Mouse (Mus musculus): ENCODE measurements around the gene Lhb. TPM values are rescaled to one million over a fixed set of nuclear protein-coding genes. Genes with fewer than 3 reads are reported as not detected.

Gene Lhb
- polyA plus RNA-seq (2014; fragmentation: Illumina TruSeq; extraction: RNeasy Lipid Tissue Mini Kit (QIAGEN cat#74804); ENCODE audit: low read depth, low replicate concordance): not detected

DNA sequence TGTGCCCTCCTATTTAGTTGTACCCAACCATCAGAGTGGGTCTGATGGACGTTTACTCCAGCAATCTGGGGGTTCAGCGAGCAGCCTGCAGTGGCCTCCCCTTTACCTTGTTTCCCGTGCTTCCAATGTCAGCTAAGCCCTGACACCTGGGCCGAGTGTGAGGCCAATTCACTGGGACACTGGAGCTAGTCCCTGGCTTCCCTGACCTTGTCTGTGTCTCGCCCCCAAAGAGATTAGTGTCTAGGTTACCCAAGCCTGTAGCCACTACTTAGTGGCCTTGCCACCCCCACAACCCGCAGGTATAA is at the start of gene Lhb:
Gene Lhb, plus strand, starts transcription at position 206 of the 305 bp plus-strand sequence.

GRCm38 (mm10) chr7:45395578-45396336 is 24.9 kb upstream of the Lhb start, which contains the start of gene Snrnp70:
Snrnp70 (minus strand) TSS chr7:45395742.

DNA sequence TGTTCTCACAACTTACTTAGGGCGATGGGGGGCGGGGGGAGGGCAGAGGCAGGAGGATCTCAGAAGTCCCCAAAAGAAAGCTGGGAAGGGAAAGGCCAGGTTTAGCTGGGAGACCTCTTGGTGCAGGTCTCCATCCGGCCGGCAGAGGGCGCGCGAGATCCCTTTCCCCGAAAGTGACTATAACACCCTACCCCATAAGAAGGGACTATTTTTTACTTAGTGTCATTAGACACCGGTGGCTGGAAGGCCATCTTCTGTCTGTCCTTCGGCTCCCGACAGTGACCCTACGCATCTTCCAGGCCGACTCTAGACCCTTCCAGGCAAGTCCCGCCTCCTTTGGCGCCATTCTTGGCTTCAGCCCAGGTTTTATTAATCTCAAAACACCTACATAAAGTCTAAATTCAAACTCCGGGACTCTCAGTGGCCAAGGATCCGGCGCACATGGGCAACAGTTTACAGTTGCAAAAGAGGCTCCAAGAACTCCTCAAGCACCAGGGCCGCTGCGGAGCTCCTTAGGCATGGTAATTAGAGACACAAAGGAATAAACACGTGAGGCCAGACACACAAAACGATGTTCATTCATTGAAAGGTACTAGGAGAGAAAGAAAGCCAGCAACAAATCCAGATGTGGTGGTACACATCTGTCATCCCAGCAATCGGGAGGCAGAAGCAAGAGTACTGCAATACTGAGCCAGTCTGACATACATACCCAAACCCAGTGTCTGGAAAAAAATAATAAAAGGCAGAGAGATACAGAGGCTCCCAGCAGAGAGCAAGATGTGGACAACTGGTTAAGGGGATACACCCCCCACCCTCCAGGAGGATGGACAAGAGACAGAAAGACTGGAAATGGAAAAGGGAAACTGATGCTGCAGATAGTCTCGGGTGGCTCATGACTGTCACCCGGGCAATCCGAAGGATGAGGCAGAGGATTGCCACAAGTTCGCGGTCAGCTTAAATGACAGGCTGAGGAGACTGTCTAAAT is 15.2 kb upstream of the Lhb start, which contains the start of gene Kcna7:
Gene Kcna7, plus strand, starts transcription at position 563 of the 985 bp plus-strand sequence.

DNA sequence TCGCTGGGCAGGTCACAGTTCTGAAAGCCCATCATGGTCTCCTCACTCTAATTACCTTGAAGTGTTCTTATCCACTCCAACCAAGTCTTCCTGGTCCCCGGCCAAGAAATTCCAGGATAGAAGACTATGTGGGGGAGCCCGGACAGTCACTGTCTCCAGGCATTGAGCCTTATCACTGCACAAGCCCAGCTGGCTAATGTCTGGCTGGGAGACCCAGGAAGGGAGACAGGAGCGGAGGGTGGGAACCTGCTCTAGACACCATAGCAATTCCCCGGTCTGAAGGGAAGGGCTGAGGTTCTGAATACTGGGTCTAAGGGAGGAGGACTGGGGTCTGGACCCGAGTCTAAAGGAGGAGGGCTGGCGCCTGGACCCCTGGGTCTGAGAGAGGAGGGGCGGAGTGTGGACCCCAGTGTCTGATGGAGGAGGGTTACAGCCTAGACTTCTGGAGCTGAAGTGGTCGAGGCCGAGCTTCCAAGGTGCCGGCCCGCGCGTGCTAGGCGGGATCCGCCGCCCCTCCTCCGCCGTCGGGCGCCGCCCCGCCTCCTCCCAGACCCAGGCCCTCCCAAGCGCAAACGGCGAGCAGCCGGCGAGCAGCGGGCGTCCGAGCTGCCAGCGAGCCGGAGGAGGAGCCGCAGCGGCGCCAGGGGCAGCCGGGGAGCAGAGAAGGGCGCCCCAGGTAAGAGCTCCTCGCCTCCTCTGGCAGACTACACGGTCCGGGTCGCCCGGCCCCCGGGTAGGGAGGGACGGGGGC is 7.3 kb upstream of the Lhb start, which contains the start of gene Ntf5:
Gene Ntf5, plus strand, starts transcription at position 583 of the 751 bp plus-strand sequence.

DNA sequence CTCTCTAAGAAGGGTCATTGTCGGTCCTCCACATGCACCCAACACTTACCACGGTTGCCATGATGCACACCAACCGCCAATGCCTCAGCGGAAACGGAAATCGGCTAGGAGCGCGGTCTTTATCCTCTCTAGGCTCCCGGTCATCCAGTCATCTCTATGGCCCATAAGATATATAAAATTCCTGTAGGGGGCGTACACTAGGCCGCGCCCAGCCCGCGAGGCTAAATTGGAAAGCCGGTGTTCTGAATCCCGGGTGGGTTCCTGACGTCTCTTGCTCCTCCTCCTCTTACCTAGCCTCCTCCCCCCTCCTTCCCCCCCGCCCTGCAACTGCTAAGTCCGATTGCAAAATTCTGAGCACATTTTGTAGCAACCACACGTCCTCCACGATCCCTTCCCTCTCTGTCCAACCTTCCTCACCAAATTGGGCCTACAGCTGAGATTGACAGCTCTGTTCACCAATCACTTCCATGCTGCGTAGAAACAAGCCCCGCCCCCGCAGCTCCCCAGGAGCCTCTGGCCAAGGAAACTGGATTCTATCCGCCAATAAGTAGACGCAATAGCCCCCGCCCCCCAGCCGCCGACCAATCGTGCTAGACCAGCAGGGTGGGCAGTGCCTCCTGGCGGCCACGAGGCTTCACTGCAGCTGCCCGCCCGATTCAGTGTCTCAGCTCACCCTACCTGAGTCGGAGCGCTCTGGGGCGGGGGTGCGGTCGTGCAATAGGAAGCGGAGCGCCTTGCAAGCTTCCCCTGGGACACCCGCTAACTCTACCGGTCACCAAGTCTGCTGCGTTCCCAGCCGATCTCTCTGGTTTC is 13.8 kb downstream of the Lhb start, which contains the start of gene Gys1:
Gene Gys1, plus strand, starts transcription at position 642 of the 813 bp plus-strand sequence.

DNA sequence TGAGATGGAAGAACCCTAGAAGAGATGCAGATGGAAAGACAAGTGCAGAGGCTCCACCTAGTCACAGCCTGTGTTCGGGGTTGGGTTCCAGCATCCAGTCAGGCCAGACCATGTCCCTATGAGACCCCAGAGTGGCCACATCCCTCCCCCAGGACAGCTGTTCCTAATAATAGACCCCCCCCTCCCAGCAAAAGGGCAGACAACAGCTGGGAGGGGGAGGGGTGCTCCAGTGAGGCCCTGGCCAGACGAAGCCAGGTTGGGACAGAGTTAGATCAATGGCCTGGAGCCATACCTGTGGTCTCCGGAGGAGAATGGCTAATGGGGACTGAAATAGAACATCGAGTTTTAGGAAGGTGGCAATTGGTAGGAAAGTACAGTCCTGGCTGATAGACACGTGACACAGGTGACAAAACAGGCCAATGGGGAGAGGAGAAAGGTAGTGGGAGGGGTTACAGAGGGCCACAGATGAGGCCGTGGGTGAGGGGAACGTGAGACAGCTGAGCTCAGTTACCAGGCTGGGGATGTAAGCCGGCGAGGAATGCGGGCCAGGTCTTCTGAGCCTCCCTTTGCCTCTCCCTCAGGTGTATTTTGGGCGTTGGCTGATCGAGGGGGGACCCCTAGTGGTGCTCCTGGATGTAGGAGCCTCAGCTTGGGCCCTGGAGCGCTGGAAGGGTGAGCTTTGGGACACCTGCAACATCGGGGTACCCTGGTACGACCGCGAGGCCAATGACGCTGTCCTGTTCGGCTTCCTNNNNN is 17.1 kb downstream of the Lhb start, which contains the start of gene Ruvbl2:
Gene Ruvbl2, minus strand, starts transcription at position 576 of the 756 bp plus-strand sequence.

GRCm38 (mm10) chr7:45459564-45460140 is 39.0 kb downstream of the Lhb start, which contains the start of gene Ftl1:
Ftl1 (minus strand) TSS chr7:45459884.

DNA sequence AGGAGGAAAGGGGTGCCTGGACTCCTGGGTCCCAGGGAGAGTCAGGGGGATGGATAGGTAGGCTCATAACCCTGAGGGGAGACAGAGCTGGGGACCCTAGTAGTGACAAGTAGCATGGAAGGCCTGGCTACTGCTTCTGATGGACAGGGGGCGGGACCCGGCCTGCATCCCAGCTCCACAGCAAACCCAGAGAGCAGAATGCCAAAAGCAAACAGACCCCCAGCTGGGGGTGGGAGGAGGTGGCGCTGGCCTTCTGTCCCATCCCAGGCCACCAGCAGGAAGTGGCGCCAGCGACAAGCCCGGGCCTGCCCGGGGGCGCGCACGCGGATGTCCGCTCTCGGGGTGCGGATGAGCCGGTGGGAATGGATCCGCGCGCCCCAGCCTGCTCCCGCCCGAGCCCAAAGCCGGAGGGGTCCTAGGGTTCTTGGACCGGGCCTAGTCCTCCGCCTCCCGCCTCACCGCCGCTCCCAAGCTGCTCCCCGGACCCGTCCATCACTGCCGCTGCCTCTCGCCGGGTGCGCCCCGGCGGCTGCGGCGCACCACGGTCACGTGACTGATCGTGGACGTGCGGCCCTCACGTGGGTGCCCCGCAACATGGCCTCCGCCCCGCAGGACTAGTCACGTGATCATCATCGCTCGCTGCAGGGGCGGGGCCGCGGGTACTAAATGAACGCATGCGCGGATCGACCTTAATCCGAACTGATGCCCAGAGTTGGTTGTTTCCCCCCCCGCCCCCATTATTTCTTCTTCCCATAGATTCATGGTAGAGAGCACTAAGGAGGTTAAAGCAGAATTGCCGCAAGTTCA is 45.9 kb downstream of the Lhb start, which contains the start of gene Bax:
Gene Bax, minus strand, starts transcription at position 616 of the 807 bp plus-strand sequence.

Other genes starting within 250 kb of the Lhb start
- gene Gfy, start 241.3 kb upstream of the Lhb start, polyA plus RNA-seq (2014; fragmentation: Illumina TruSeq; extraction: RNeasy Lipid Tissue Mini Kit (QIAGEN cat#74804); ENCODE audit: low read depth, low replicate concordance): not detected
- gene Pth2, start 239.8 kb upstream of the Lhb start, polyA plus RNA-seq (2014; fragmentation: Illumina TruSeq; extraction: RNeasy Lipid Tissue Mini Kit (QIAGEN cat#74804); ENCODE audit: low read depth, low replicate concordance): not detected
- not detected for gene Ccdc155, start 215.9 kb upstream of the Lhb start, polyA plus RNA-seq (2014; fragmentation: Illumina TruSeq; extraction: RNeasy Lipid Tissue Mini Kit (QIAGEN cat#74804); ENCODE audit: low read depth, low replicate concordance)
- gene Dkkl1, start 208.7 kb upstream of the Lhb start, polyA plus RNA-seq (2014; fragmentation: Illumina TruSeq; extraction: RNeasy Lipid Tissue Mini Kit (QIAGEN cat#74804); ENCODE audit: low read depth, low replicate concordance): not detected
- 1.1 TPM for gene Tead2, start 205.1 kb upstream of the Lhb start, polyA plus RNA-seq (2014; fragmentation: Illumina TruSeq; extraction: RNeasy Lipid Tissue Mini Kit (QIAGEN cat#74804); ENCODE audit: low read depth, low replicate concordance)
- 3.6 TPM for gene Cd37, start 181.7 kb upstream of the Lhb start, polyA plus RNA-seq (2014; fragmentation: Illumina TruSeq; extraction: RNeasy Lipid Tissue Mini Kit (QIAGEN cat#74804); ENCODE audit: low read depth, low replicate concordance)
- not detected for gene Slc6a16, start 179.7 kb upstream of the Lhb start, polyA plus RNA-seq (2014; fragmentation: Illumina TruSeq; extraction: RNeasy Lipid Tissue Mini Kit (QIAGEN cat#74804); ENCODE audit: low read depth, low replicate concordance)
- gene Slc6a21, start 143.3 kb upstream of the Lhb start, polyA plus RNA-seq (2014; fragmentation: Illumina TruSeq; extraction: RNeasy Lipid Tissue Mini Kit (QIAGEN cat#74804); ENCODE audit: low read depth, low replicate concordance): not detected
- gene Trpm4, start 87.0 kb upstream of the Lhb start, polyA plus RNA-seq (2014; fragmentation: Illumina TruSeq; extraction: RNeasy Lipid Tissue Mini Kit (QIAGEN cat#74804); ENCODE audit: low read depth, low replicate concordance): 8.2 TPM
- 0.28 TPM for gene Hrc, start 85.5 kb upstream of the Lhb start, polyA plus RNA-seq (2014; fragmentation: Illumina TruSeq; extraction: RNeasy Lipid Tissue Mini Kit (QIAGEN cat#74804); ENCODE audit: low read depth, low replicate concordance)
- gene Ppfia3, start 53.8 kb upstream of the Lhb start, polyA plus RNA-seq (2014; fragmentation: Illumina TruSeq; extraction: RNeasy Lipid Tissue Mini Kit (QIAGEN cat#74804); ENCODE audit: low read depth, low replicate concordance): 0.41 TPM
- not detected for gene Lin7b, start 50.2 kb upstream of the Lhb start, polyA plus RNA-seq (2014; fragmentation: Illumina TruSeq; extraction: RNeasy Lipid Tissue Mini Kit (QIAGEN cat#74804); ENCODE audit: low read depth, low replicate concordance)
- 119 TPM for gene Snrnp70, start 25.1 kb upstream of the Lhb start, polyA plus RNA-seq (2014; fragmentation: Illumina TruSeq; extraction: RNeasy Lipid Tissue Mini Kit (QIAGEN cat#74804); ENCODE audit: low read depth, low replicate concordance)
- gene Kcna7, start 15.2 kb upstream of the Lhb start, polyA plus RNA-seq (2014; fragmentation: Illumina TruSeq; extraction: RNeasy Lipid Tissue Mini Kit (QIAGEN cat#74804); ENCODE audit: low read depth, low replicate concordance): not detected
- not detected for gene Ntf5, start 7.1 kb upstream of the Lhb start, polyA plus RNA-seq (2014; fragmentation: Illumina TruSeq; extraction: RNeasy Lipid Tissue Mini Kit (QIAGEN cat#74804); ENCODE audit: low read depth, low replicate concordance)
- gene Gys1, start 14.0 kb downstream of the Lhb start, polyA plus RNA-seq (2014; fragmentation: Illumina TruSeq; extraction: RNeasy Lipid Tissue Mini Kit (QIAGEN cat#74804); ENCODE audit: low read depth, low replicate concordance): 2.6 TPM
- 0.63 TPM for gene Ruvbl2, start 17.3 kb downstream of the Lhb start, polyA plus RNA-seq (2014; fragmentation: Illumina TruSeq; extraction: RNeasy Lipid Tissue Mini Kit (QIAGEN cat#74804); ENCODE audit: low read depth, low replicate concordance)
- gene Ftl1, start 39.1 kb downstream of the Lhb start, polyA plus RNA-seq (2014; fragmentation: Illumina TruSeq; extraction: RNeasy Lipid Tissue Mini Kit (QIAGEN cat#74804); ENCODE audit: low read depth, low replicate concordance): 3.0 TPM
- gene Bax, start 46.1 kb downstream of the Lhb start, polyA plus RNA-seq (2014; fragmentation: Illumina TruSeq; extraction: RNeasy Lipid Tissue Mini Kit (QIAGEN cat#74804); ENCODE audit: low read depth, low replicate concordance): 1.4 TPM
- gene Tulp2, start 61.1 kb downstream of the Lhb start, polyA plus RNA-seq (2014; fragmentation: Illumina TruSeq; extraction: RNeasy Lipid Tissue Mini Kit (QIAGEN cat#74804); ENCODE audit: low read depth, low replicate concordance): not detected
- gene Gm45808, start 66.0 kb downstream of the Lhb start, polyA plus RNA-seq (2014; fragmentation: Illumina TruSeq; extraction: RNeasy Lipid Tissue Mini Kit (QIAGEN cat#74804); ENCODE audit: low read depth, low replicate concordance): not detected
- gene Dhdh, start 68.0 kb downstream of the Lhb start, polyA plus RNA-seq (2014; fragmentation: Illumina TruSeq; extraction: RNeasy Lipid Tissue Mini Kit (QIAGEN cat#74804); ENCODE audit: low read depth, low replicate concordance): 3.8 TPM
- gene Nucb1, start 89.6 kb downstream of the Lhb start, polyA plus RNA-seq (2014; fragmentation: Illumina TruSeq; extraction: RNeasy Lipid Tissue Mini Kit (QIAGEN cat#74804); ENCODE audit: low read depth, low replicate concordance): 82.6 TPM
- 1.0 TPM for gene Ppp1r15a, start 105.4 kb downstream of the Lhb start, polyA plus RNA-seq (2014; fragmentation: Illumina TruSeq; extraction: RNeasy Lipid Tissue Mini Kit (QIAGEN cat#74804); ENCODE audit: low read depth, low replicate concordance)
- 0.25 TPM for gene Plekha4, start 105.5 kb downstream of the Lhb start, polyA plus RNA-seq (2014; fragmentation: Illumina TruSeq; extraction: RNeasy Lipid Tissue Mini Kit (QIAGEN cat#74804); ENCODE audit: low read depth, low replicate concordance)
- not detected for gene Hsd17b14, start 134.1 kb downstream of the Lhb start, polyA plus RNA-seq (2014; fragmentation: Illumina TruSeq; extraction: RNeasy Lipid Tissue Mini Kit (QIAGEN cat#74804); ENCODE audit: low read depth, low replicate concordance)
- 2.6 TPM for gene Bcat2, start 149.3 kb downstream of the Lhb start, polyA plus RNA-seq (2014; fragmentation: Illumina TruSeq; extraction: RNeasy Lipid Tissue Mini Kit (QIAGEN cat#74804); ENCODE audit: low read depth, low replicate concordance)
- gene Fgf21, start 194.7 kb downstream of the Lhb start, polyA plus RNA-seq (2014; fragmentation: Illumina TruSeq; extraction: RNeasy Lipid Tissue Mini Kit (QIAGEN cat#74804); ENCODE audit: low read depth, low replicate concordance): not detected
- gene Fut1, start 196.5 kb downstream of the Lhb start, polyA plus RNA-seq (2014; fragmentation: Illumina TruSeq; extraction: RNeasy Lipid Tissue Mini Kit (QIAGEN cat#74804); ENCODE audit: low read depth, low replicate concordance): 0.38 TPM
- not detected for gene Izumo1, start 201.0 kb downstream of the Lhb start, polyA plus RNA-seq (2014; fragmentation: Illumina TruSeq; extraction: RNeasy Lipid Tissue Mini Kit (QIAGEN cat#74804); ENCODE audit: low read depth, low replicate concordance)
- gene Rasip1, start 206.7 kb downstream of the Lhb start, polyA plus RNA-seq (2014; fragmentation: Illumina TruSeq; extraction: RNeasy Lipid Tissue Mini Kit (QIAGEN cat#74804); ENCODE audit: low read depth, low replicate concordance): not detected
- 0.19 TPM for gene Mamstr, start 219.2 kb downstream of the Lhb start, polyA plus RNA-seq (2014; fragmentation: Illumina TruSeq; extraction: RNeasy Lipid Tissue Mini Kit (QIAGEN cat#74804); ENCODE audit: low read depth, low replicate concordance)
- 61.8 TPM for gene Fut2, start 245.6 kb downstream of the Lhb start, polyA plus RNA-seq (2014; fragmentation: Illumina TruSeq; extraction: RNeasy Lipid Tissue Mini Kit (QIAGEN cat#74804); ENCODE audit: low read depth, low replicate concordance)

All from sigmoid colon, adult 10 weeks (tissue).